ENCODE assay signal across 31 mouse cellular contexts in the genomic region with DNA sequence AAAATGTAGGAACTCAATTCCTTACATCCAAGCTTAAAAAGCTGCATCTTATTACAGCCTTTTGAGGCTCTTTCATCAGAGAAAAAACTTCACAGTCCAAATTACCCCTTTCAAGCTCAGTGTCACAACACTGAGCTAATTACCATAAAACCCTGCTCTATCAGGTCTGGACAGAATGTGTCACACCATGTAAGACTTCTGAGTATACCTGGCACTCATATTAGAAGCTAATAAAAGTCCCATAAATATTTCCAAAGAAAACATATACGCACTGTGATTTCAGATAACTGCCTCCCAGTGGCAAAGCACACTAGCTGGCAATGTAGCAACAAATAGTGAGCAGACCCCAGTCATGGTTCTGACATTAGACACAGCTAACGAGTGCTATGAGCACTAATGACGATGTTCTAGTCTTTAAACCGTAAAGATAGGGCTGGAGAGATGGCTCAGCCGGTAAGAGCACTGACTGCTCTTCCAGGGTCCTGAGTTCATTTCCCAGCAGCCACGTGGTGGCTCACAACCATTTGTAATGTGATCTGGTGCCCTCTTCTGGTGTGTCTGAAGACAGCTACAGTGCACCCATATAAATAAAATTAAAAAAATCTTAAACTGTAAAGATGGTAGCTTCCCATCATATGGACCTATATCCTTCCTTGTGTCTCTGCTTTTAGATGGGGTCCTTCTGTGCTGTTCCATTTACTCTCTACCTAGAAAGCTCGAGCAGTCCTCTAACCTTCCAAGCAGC. TPM values are rescaled to one million over a fixed set of nuclear protein-coding genes. Genes with fewer than 3 reads are reported as not detected.
DNase-seq lines count a peak whose midpoint lies in the region; ATAC-seq and TF ChIP-seq lines count a peak whose summit lies in the region.
"Had no signal": no experiment of that assay in that cellular context is flagged by ENCODE, and none has a peak within 500 bp of the region (broad histone marks: within the 10 kb centered on the region; RNA-seq: fewer than 3 reads in every experiment).

No protein-coding gene starts in this region.

- H3K36me3 ChIP-seq in heart, adult 2 months (ENCODE audit: control insufficient read depth, insufficient read depth, low read length) = peaks cover 17% of the 10 kb centered on the region
- peaks cover 3% of the 10 kb centered on the region; the same call in 1 of the 2 replicates for H3K36me3 ChIP-seq in liver, embryonic 14.5 days (replicated peaks; ENCODE audit: control insufficient read depth, insufficient read depth, low read depth)
- peaks cover 17% of the 10 kb centered on the region for H3K36me3 ChIP-seq in liver, embryonic 12.5 days
- no peaks in the 10 kb centered on the region for H3K36me3 ChIP-seq in hindbrain, embryonic 11.5 days (ENCODE audit: control insufficient read depth, insufficient read depth, low read length)
- H3K36me3 ChIP-seq: embryonic facial prominence, embryonic 12.5 days; intestine, embryonic 15.5 days had no signal

- H3K9ac ChIP-seq in heart, adult 2 months (ENCODE audit: low read depth, low read length) = no peak overlapping the region
- no peak overlapping the region for H3K9ac ChIP-seq in liver, embryonic 14.5 days (replicated peaks)
- no peak overlapping the region for H3K9ac ChIP-seq in liver, embryonic 12.5 days
- H3K9ac ChIP-seq in hindbrain, embryonic 11.5 days (ENCODE audit: low read depth, low read length) = no peak overlapping the region
- H3K9ac ChIP-seq: embryonic facial prominence, embryonic 12.5 days; forebrain, embryonic 12.5 days; forebrain, postnatal 0 days; heart, embryonic 15.5 days; hindbrain, embryonic 12.5 days; intestine, embryonic 15.5 days; limb, embryonic 12.5 days; liver, postnatal 0 days; midbrain, embryonic 12.5 days had no signal

- no peak for TF ChIP-seq POLR2A in heart, adult 2 months (IDR thresholded peaks at IDR 0.05; ENCODE audit: insufficient read depth, low read depth, low read length)
- TF ChIP-seq POLR2A in brain, embryonic 14.5 days (IDR thresholded peaks at IDR 0.05; ENCODE audit: borderline replicate concordance, extremely low read depth, insufficient read depth, insufficient read length, poor library complexity, severe bottlenecking) = no peak

- WGBS in heart, adult 2 months = 72% methylated on average over 7 of the region's 7 CpGs
- 65% methylated on average over 7 of the region's 7 CpGs for WGBS in liver, embryonic 14.5 days (ENCODE audit: insufficient replicate concordance)
- 68% methylated on average over 7 of the region's 7 CpGs for WGBS in liver, embryonic 12.5 days (ENCODE audit: insufficient replicate concordance)
- WGBS in hindbrain, embryonic 11.5 days = 72% methylated on average over 7 of the region's 7 CpGs

- H3K79me2 ChIP-seq in heart, adult 2 months (replicated peaks; ENCODE audit: control insufficient read depth, insufficient read depth, low read length) = peaks cover 6% of the 10 kb centered on the region

- H3K4me3 ChIP-seq in heart, adult 2 months = no peak overlapping the region
- no peak overlapping the region for H3K4me3 ChIP-seq in liver, embryonic 14.5 days (ENCODE audit: insufficient read depth in 1 of 2, low read depth in 2 of 2, low read length in 2 of 2)
- H3K4me3 ChIP-seq in liver, embryonic 12.5 days = no peak overlapping the region
- H3K4me3 ChIP-seq in hindbrain, embryonic 11.5 days (ENCODE audit: low read depth, low read length) = no peak overlapping the region
- H3K4me3 ChIP-seq: embryonic facial prominence, embryonic 12.5 days; forebrain, embryonic 12.5 days; heart, embryonic 10.5 days; heart, embryonic 15.5 days; hindbrain, embryonic 12.5 days; intestine, embryonic 15.5 days; limb, embryonic 12.5 days; megakaryocyte, embryonic 14.5 days; midbrain, embryonic 12.5 days had no signal

- no peak for TF ChIP-seq EP300 in heart, adult 2 months (IDR thresholded peaks at IDR 0.05; ENCODE audit: insufficient read depth, low read depth, low read length)
- TF ChIP-seq EP300 in liver, embryonic 14.5 days (IDR thresholded peaks at IDR 0.05; ENCODE audit: low read depth) = no peak

- ATAC-seq in liver, embryonic 14.5 days (ENCODE audit: insufficient read depth) = no peak
- no peak for ATAC-seq in liver, embryonic 12.5 days
- ATAC-seq in hindbrain, embryonic 11.5 days (ENCODE audit: low FRiP score) = no peak
- no peak for ATAC-seq in erythroid progenitor cell, adult 5-6 weeks (replicated peaks; ENCODE audit: low FRiP score, poor library complexity, severe bottlenecking)
- ATAC-seq: forebrain, postnatal 0 days; hindbrain, postnatal 0 days; intestine, embryonic 15.5 days; liver, postnatal 0 days had no signal

- H3K9me3 ChIP-seq in liver, embryonic 14.5 days (ENCODE audit: control insufficient read depth, low read length) = no peaks in the 10 kb centered on the region
- H3K9me3 ChIP-seq in liver, embryonic 12.5 days (replicated peaks) = no peaks in the 10 kb centered on the region
- no peaks in the 10 kb centered on the region for H3K9me3 ChIP-seq in hindbrain, embryonic 11.5 days (ENCODE audit: control insufficient read depth, low read length)
- H3K9me3 ChIP-seq: embryonic facial prominence, embryonic 12.5 days; forebrain, embryonic 12.5 days; heart, embryonic 10.5 days; heart, embryonic 15.5 days; hindbrain, embryonic 12.5 days; intestine, embryonic 15.5 days; limb, embryonic 12.5 days; megakaryocyte, embryonic 14.5 days; midbrain, embryonic 12.5 days had no signal

- intact Hi-C loops in heart, adult 2 months (cut with DNase I) = no loop called here

- H3K27ac ChIP-seq in heart, adult 2 months = no peak overlapping the region
- no peak overlapping the region for H3K27ac ChIP-seq in liver, embryonic 14.5 days
- no peak overlapping the region for H3K27ac ChIP-seq in liver, embryonic 12.5 days
- no peak overlapping the region for H3K27ac ChIP-seq in hindbrain, embryonic 11.5 days (ENCODE audit: low read depth, low read length)
- H3K27ac ChIP-seq: embryonic facial prominence, embryonic 12.5 days; forebrain, embryonic 12.5 days; heart, embryonic 10.5 days; heart, embryonic 15.5 days; hindbrain, embryonic 12.5 days; hindbrain, postnatal 0 days; intestine, embryonic 15.5 days; limb, embryonic 12.5 days; midbrain, embryonic 12.5 days had no signal

- H3K4me1 ChIP-seq in heart, adult 2 months (ENCODE audit: control insufficient read depth, insufficient read depth, low read length) = peaks cover 3% of the 10 kb centered on the region
- H3K4me1 ChIP-seq in liver, embryonic 14.5 days (replicated peaks; ENCODE audit: control insufficient read depth in 2 of 2, insufficient read depth in 2 of 2, low read length in 1 of 2) = peaks cover 6 to 10% of the 10 kb centered on the region in 2 experiments
- peaks cover 35% of the 10 kb centered on the region for H3K4me1 ChIP-seq in liver, embryonic 12.5 days
- H3K4me1 ChIP-seq in hindbrain, embryonic 11.5 days (replicated peaks; ENCODE audit: control insufficient read depth, insufficient read depth, low read length) = no peaks in the 10 kb centered on the region
- H3K4me1 ChIP-seq: heart, embryonic 10.5 days had no signal

- peak; percentile 35 for DNase-seq in heart, adult 11 months
- DNase-seq in heart, adult 2 months = no peak
- no peak for DNase-seq in liver, embryonic 14.5 days (ENCODE audit: low read depth in 3 of 3, low spot score in 3 of 3)
- DNase-seq in brain, embryonic 14.5 days (ENCODE audit: low read depth) = peak; percentile 1
- no peak for DNase-seq in hindbrain, embryonic 11.5 days (ENCODE audit: low spot score)
- DNase-seq: adrenal gland, postnatal 10 days; cerebellum, adult 11-12 months; cerebellum, adult 9-11 months; embryo, embryonic 11 days; forebrain, postnatal 0 days; kidney, postnatal 4 days; layer of hippocampus, adult 9-11 months; liver, postnatal 0 days; lung, postnatal 4 days had no signal

- no peak; the same call in 1 of the 2 replicates for TF ChIP-seq CTCF in heart, adult 2 months (IDR thresholded peaks at IDR 0.05)
- TF ChIP-seq CTCF in liver, embryonic 14.5 days (IDR thresholded peaks at IDR 0.05; ENCODE audit: low read depth) = peak; percentile 12; the same call in 1 of the 2 replicates
- no peak for TF ChIP-seq CTCF in brain, embryonic 14.5 days (IDR thresholded peaks at IDR 0.05; ENCODE audit: borderline replicate concordance, extremely low read depth, insufficient read depth, insufficient read length)

- no peak overlapping the region for H3K4me2 ChIP-seq in liver, embryonic 14.5 days (ENCODE audit: low read depth)
- no peak overlapping the region for H3K4me2 ChIP-seq in liver, embryonic 12.5 days
- no peak overlapping the region for H3K4me2 ChIP-seq in hindbrain, embryonic 11.5 days (replicated peaks; ENCODE audit: low read depth, low read length)
- H3K4me2 ChIP-seq: embryonic facial prominence, embryonic 12.5 days; forebrain, embryonic 12.5 days; heart, embryonic 15.5 days; hindbrain, embryonic 12.5 days; intestine, embryonic 15.5 days; limb, embryonic 12.5 days; midbrain, embryonic 12.5 days had no signal

- no peaks in the 10 kb centered on the region for H3K27me3 ChIP-seq in heart, adult 2 months (ENCODE audit: control insufficient read depth, insufficient read depth, low read length)
- H3K27me3 ChIP-seq in liver, embryonic 14.5 days (ENCODE audit: control insufficient read depth, insufficient read depth, low read length) = no peaks in the 10 kb centered on the region
- H3K27me3 ChIP-seq in liver, embryonic 12.5 days (replicated peaks) = no peaks in the 10 kb centered on the region
- no peaks in the 10 kb centered on the region for H3K27me3 ChIP-seq in hindbrain, embryonic 11.5 days (ENCODE audit: control insufficient read depth, insufficient read depth, low read length)
- H3K27me3 ChIP-seq: embryonic facial prominence, embryonic 12.5 days; forebrain, embryonic 12.5 days; heart, embryonic 15.5 days; hindbrain, embryonic 12.5 days; intestine, embryonic 15.5 days; limb, embryonic 12.5 days; megakaryocyte, embryonic 14.5 days; midbrain, embryonic 12.5 days had no signal

RNA-seq across cellular contexts. Expression of gene Vps26a, which starts 5.3 kb away (rescaled TPM):
- 10 to 100 TPM; 45.6 to 46.8 TPM for total RNA-seq in heart, adult 2 months (2021)
- 21.2 and 36.0 TPM in 2 replicates for polyA plus RNA-seq in heart, adult 2 months (2012; rRNA removed)
- 9.1 and 14.7 TPM in 2 replicates for polyA plus RNA-seq in liver, embryonic 14.5 days (2012; rRNA removed)
- 40.6 and 42.8 TPM in 2 replicates for polyA plus RNA-seq in liver, embryonic 14.5 days (2014; fragmentation: Nextera tagmentation; extraction: Ambion mirVana)
- 59.8 and 59.9 TPM in 2 replicates for polyA plus RNA-seq in liver, embryonic 12.5 days (2016; fragmentation: Nextera tagmentation; extraction: Ambion mirVana)
- 24.6 and 28.0 TPM in 2 replicates for polyA plus RNA-seq in brain, embryonic 14.5 days (2012; rRNA removed)
- 91.4 and 109 TPM in 2 replicates for polyA plus RNA-seq in hindbrain, embryonic 11.5 days (2014; fragmentation: Nextera tagmentation; extraction: Ambion mirVana)
- 33.5 and 37.3 TPM in 2 replicates for total RNA-seq in erythroid progenitor cell, adult 5-6 weeks (2015; ENCODE audit: low replicate concordance)
- 29.4 and 48.0 TPM in 2 replicates for total RNA-seq in erythroid progenitor cell, adult 5-6 weeks (2017; ENCODE audit: low replicate concordance)

RNA-seq across cellular contexts. Expression of gene Supv3l1, which starts 31.7 kb away (rescaled TPM):
- 10 to 100 TPM; 36.0 to 36.7 TPM for total RNA-seq in heart, adult 2 months (2021)
- 25.4 and 42.7 TPM in 2 replicates for polyA plus RNA-seq in heart, adult 2 months (2012; rRNA removed)
- 12.6 and 16.4 TPM in 2 replicates for polyA plus RNA-seq in liver, embryonic 14.5 days (2012; rRNA removed)
- 13.5 and 14.4 TPM in 2 replicates for polyA plus RNA-seq in liver, embryonic 14.5 days (2014; fragmentation: Nextera tagmentation; extraction: Ambion mirVana)
- 25.4 and 30.7 TPM in 2 replicates for polyA plus RNA-seq in liver, embryonic 12.5 days (2016; fragmentation: Nextera tagmentation; extraction: Ambion mirVana)
- polyA plus RNA-seq in brain, embryonic 14.5 days (2012; rRNA removed) = 28.3 and 29.9 TPM in 2 replicates
- polyA plus RNA-seq in hindbrain, embryonic 11.5 days (2014; fragmentation: Nextera tagmentation; extraction: Ambion mirVana) = 27.4 and 33.2 TPM in 2 replicates
- total RNA-seq in erythroid progenitor cell, adult 5-6 weeks (2015; ENCODE audit: low replicate concordance) = 16.2 and 37.7 TPM in 2 replicates
- 2.5 and 9.5 TPM in 2 replicates for total RNA-seq in erythroid progenitor cell, adult 5-6 weeks (2017; ENCODE audit: low replicate concordance)

RNA-seq across cellular contexts. Expression of gene 4930507D05Rik, which starts 32.0 kb away (rescaled TPM):
- under 1 TPM; 0.18 to 0.36 TPM for total RNA-seq in heart, adult 2 months (2021)
- 0.12 and 0.38 TPM in 2 replicates for polyA plus RNA-seq in heart, adult 2 months (2012; rRNA removed)
- 0.11 TPM in 2 replicates for polyA plus RNA-seq in liver, embryonic 14.5 days (2012; rRNA removed)
- polyA plus RNA-seq in liver, embryonic 14.5 days (2014; fragmentation: Nextera tagmentation; extraction: Ambion mirVana) = 0.25 TPM in 1 of 2 replicates, not detected in the other
- polyA plus RNA-seq in liver, embryonic 12.5 days (2016; fragmentation: Nextera tagmentation; extraction: Ambion mirVana) = 0.14 and 0.51 TPM in 2 replicates
- 0.95 and 0.97 TPM in 2 replicates for polyA plus RNA-seq in brain, embryonic 14.5 days (2012; rRNA removed)
- polyA plus RNA-seq in hindbrain, embryonic 11.5 days (2014; fragmentation: Nextera tagmentation; extraction: Ambion mirVana) = 0.95 and 1.2 TPM in 2 replicates
- not detected in 2 replicates for total RNA-seq in erythroid progenitor cell, adult 5-6 weeks (2015; ENCODE audit: low replicate concordance)
- not detected in 2 replicates for total RNA-seq in erythroid progenitor cell, adult 5-6 weeks (2017; ENCODE audit: low replicate concordance)
- total RNA-seq: gastrocnemius, adult 8-10 months; monocyte, adult 5-6 weeks had no signal
- polyA plus RNA-seq: liver, adult 2 months; liver, postnatal 0 days had no signal

RNA-seq across cellular contexts. Expression of gene Srgn, which starts 46.0 kb away (rescaled TPM):
- 10 to 100 TPM; 49.3 to 51.8 TPM for total RNA-seq in heart, adult 2 months (2021)
- 23.8 and 39.0 TPM in 2 replicates for polyA plus RNA-seq in heart, adult 2 months (2012; rRNA removed)
- polyA plus RNA-seq in liver, embryonic 14.5 days (2012; rRNA removed) = 23.3 and 23.7 TPM in 2 replicates
- polyA plus RNA-seq in liver, embryonic 14.5 days (2014; fragmentation: Nextera tagmentation; extraction: Ambion mirVana) = 73.2 and 82.6 TPM in 2 replicates
- polyA plus RNA-seq in liver, embryonic 12.5 days (2016; fragmentation: Nextera tagmentation; extraction: Ambion mirVana) = 54.4 and 57.7 TPM in 2 replicates
- polyA plus RNA-seq in brain, embryonic 14.5 days (2012; rRNA removed) = 3.1 and 3.6 TPM in 2 replicates
- polyA plus RNA-seq in hindbrain, embryonic 11.5 days (2014; fragmentation: Nextera tagmentation; extraction: Ambion mirVana) = 4.3 and 5.8 TPM in 2 replicates
- total RNA-seq in erythroid progenitor cell, adult 5-6 weeks (2015; ENCODE audit: low replicate concordance) = 532 and 556 TPM in 2 replicates
- 147 and 262 TPM in 2 replicates for total RNA-seq in erythroid progenitor cell, adult 5-6 weeks (2017; ENCODE audit: low replicate concordance)
- polyA plus RNA-seq: C2C12 had no signal

RNA-seq across cellular contexts. Expression of gene Hkdc1, which starts 59.0 kb away (rescaled TPM):
- not detected for total RNA-seq in heart, adult 2 months (2021)
- polyA plus RNA-seq in heart, adult 2 months (2012; rRNA removed) = not detected in 2 replicates
- polyA plus RNA-seq in liver, embryonic 14.5 days (2012; rRNA removed) = 3.4 and 4.1 TPM in 2 replicates
- polyA plus RNA-seq in liver, embryonic 14.5 days (2014; fragmentation: Nextera tagmentation; extraction: Ambion mirVana) = 2.4 and 2.8 TPM in 2 replicates
- 6.9 and 7.8 TPM in 2 replicates for polyA plus RNA-seq in liver, embryonic 12.5 days (2016; fragmentation: Nextera tagmentation; extraction: Ambion mirVana)
- 0.39 and 0.52 TPM in 2 replicates for polyA plus RNA-seq in brain, embryonic 14.5 days (2012; rRNA removed)
- 0.05 and 0.20 TPM in 2 replicates for polyA plus RNA-seq in hindbrain, embryonic 11.5 days (2014; fragmentation: Nextera tagmentation; extraction: Ambion mirVana)
- not detected in 2 replicates for total RNA-seq in erythroid progenitor cell, adult 5-6 weeks (2015; ENCODE audit: low replicate concordance)
- total RNA-seq in erythroid progenitor cell, adult 5-6 weeks (2017; ENCODE audit: low replicate concordance) = not detected in 2 replicates
- total RNA-seq: gastrocnemius, adult 8-10 months; heart, postnatal 25 days; monocyte, adult 5-6 weeks had no signal
- polyA plus RNA-seq: liver, adult 2 months had no signal

Comparison
In these comparisons a context has a peak if more than half of its experiments do, and no peak if none do; other contexts are left out.
1. DNase-seq: peak in heart, adult 11 months (single experiment) and brain, embryonic 14.5 days (single experiment); none in heart, adult 2 months (0 of 2), liver, embryonic 14.5 days (0 of 3) and hindbrain, embryonic 11.5 days (single experiment).